Mouse (Mus musculus): Measurements from ENCODE around the gene 4933425L06Rik. TPM values are rescaled to one million over a fixed set of nuclear protein-coding genes. Genes with fewer than 3 reads are reported as not detected.

4933425L06Rik gene
- polyA plus RNA-seq, 2 experiments = not detected

GRCm38 (mm10) chr13:105150006-105150405 lies 68.1 kb downstream of the 4933425L06Rik start:
- Histone ChIP-seq H3K4me2 (replicated peaks; ENCODE audit: low read depth, low read length, severe bottlenecking) (no peak overlapping the region), H3K9ac (ENCODE audit: low read depth, low read length, severe bottlenecking) (no peak overlapping the region), H3K4me1 (ENCODE audit: control insufficient read depth, insufficient read depth, low read length) (no peaks in the 10 kb centered on the region), H3K27ac (replicated peaks; ENCODE audit: low read depth, low read length) (no peak overlapping the region), H3K27me3 (ENCODE audit: control insufficient read depth, insufficient read depth, low read length) (no peaks in the 10 kb centered on the region), H3K36me3 (ENCODE audit: control insufficient read depth, insufficient read depth, low read length) (no peaks in the 10 kb centered on the region), H3K4me3 (replicated peaks; ENCODE audit: low read length) (no peak overlapping the region), H3K9me3 (ENCODE audit: control insufficient read depth, low read length) (no peaks in the 10 kb centered on the region)
- 74% methylated on average over 3 of the region's 3 CpGs for WGBS
- no peak for TF ChIP-seq POLR2A (IDR thresholded peaks at IDR 0.05; ENCODE audit: borderline replicate concordance, extremely low read depth, insufficient read depth, insufficient read length)
- no peak for ATAC-seq (ENCODE audit: low FRiP score, low read depth)
- no peak for DNase-seq (ENCODE audit: low spot score)

GRCm38 (mm10) chr13:105153955-105154354 lies 72.0 kb downstream of the 4933425L06Rik start:
- H3K27ac ChIP-seq (replicated peaks; ENCODE audit: low read depth, low read length) = no peak overlapping the region
- no peak for TF ChIP-seq POLR2A (IDR thresholded peaks at IDR 0.05; ENCODE audit: borderline replicate concordance, extremely low read depth, insufficient read depth, insufficient read length)
- 40% methylated on average over 4 of the region's 4 CpGs for WGBS
- H3K4me3 ChIP-seq (replicated peaks; ENCODE audit: low read length) = no peak overlapping the region
- no peak for DNase-seq (ENCODE audit: low spot score)
- H3K9me3 ChIP-seq (ENCODE audit: control insufficient read depth, low read length) = no peaks in the 10 kb centered on the region
- H3K4me1 ChIP-seq (ENCODE audit: control insufficient read depth, insufficient read depth, low read length) = no peaks in the 10 kb centered on the region
- no peaks in the 10 kb centered on the region for H3K27me3 ChIP-seq (ENCODE audit: control insufficient read depth, insufficient read depth, low read length)
- no peak for ATAC-seq (ENCODE audit: low FRiP score, low read depth)
- H3K36me3 ChIP-seq (ENCODE audit: control insufficient read depth, insufficient read depth, low read length) = no peaks in the 10 kb centered on the region
- H3K4me2 ChIP-seq (replicated peaks; ENCODE audit: low read depth, low read length, severe bottlenecking) = no peak overlapping the region
- H3K9ac ChIP-seq (ENCODE audit: low read depth, low read length, severe bottlenecking) = no peak overlapping the region

- Histone ChIP-seq H3K4me3 (replicated peaks; ENCODE audit: low read length) (no peak overlapping the region), H3K9me3 (ENCODE audit: control insufficient read depth, low read length) (no peaks in the 10 kb centered on the region), H3K27me3 (ENCODE audit: control insufficient read depth, insufficient read depth, low read length) (no peaks in the 10 kb centered on the region), H3K27ac (replicated peaks; ENCODE audit: low read depth, low read length) (no peak overlapping the region), H3K9ac (ENCODE audit: low read depth, low read length, severe bottlenecking) (no peak overlapping the region), H3K36me3 (ENCODE audit: control insufficient read depth, insufficient read depth, low read length) (no peaks in the 10 kb centered on the region), H3K4me2 (replicated peaks; ENCODE audit: low read depth, low read length, severe bottlenecking) (no peak overlapping the region), H3K4me1 (ENCODE audit: control insufficient read depth, insufficient read depth, low read length) (no peaks in the 10 kb centered on the region)
- DNase-seq (ENCODE audit: low spot score) = no peak
- no peak for TF ChIP-seq POLR2A (IDR thresholded peaks at IDR 0.05; ENCODE audit: borderline replicate concordance, extremely low read depth, insufficient read depth, insufficient read length)
- WGBS = 80% methylated on average over 6 of the region's 6 CpGs
- no peak for ATAC-seq (ENCODE audit: low FRiP score, low read depth)
Observed at GRCm38 (mm10) chr13:105165441-105165840, 83.5 kb downstream of the 4933425L06Rik start.

Other genes starting within 250 kb of the 4933425L06Rik start
- gene Shisal2b, start 218.2 kb upstream of the 4933425L06Rik start, polyA plus RNA-seq (2012; rRNA removed) = 0.27 and 0.55 TPM in 2 replicates
- gene Shisal2b, start 218.2 kb upstream of the 4933425L06Rik start, polyA plus RNA-seq (2014; fragmentation: Nextera tagmentation; extraction: Ambion mirVana) = 0.65 and 0.96 TPM in 2 replicates
- gene Rgs7bp, start 27.2 kb upstream of the 4933425L06Rik start, polyA plus RNA-seq (2012; rRNA removed) = 2.9 and 3.1 TPM in 2 replicates
- gene Rgs7bp, start 27.2 kb upstream of the 4933425L06Rik start, polyA plus RNA-seq (2014; fragmentation: Nextera tagmentation; extraction: Ambion mirVana) = 3.7 and 4.5 TPM in 2 replicates
- gene Rnf180, start 212.7 kb downstream of the 4933425L06Rik start, polyA plus RNA-seq (2012; rRNA removed) = 4.5 TPM in 2 replicates
- gene Rnf180, start 212.7 kb downstream of the 4933425L06Rik start, polyA plus RNA-seq (2014; fragmentation: Nextera tagmentation; extraction: Ambion mirVana) = 8.6 and 10.7 TPM in 2 replicates